Mouse (Mus musculus) skeletal muscle tissue, adult 2 months (tissue): ENCODE results near the gene Pafah1b1.

ENCODE experiments used
- DNase-seq: peaks from one replicate; pipeline ENCODE4 v3.0.0-alpha.2; 2012; ENCODE audit warnings: low read depth, low spot score

Pafah1b1 gene

GRCm38 (mm10) chr11:74724235-74724791 is at the start of gene Pafah1b1:
Pafah1b1 (minus strand) TSS chr11:74724670.
- peak; percentile 92 for DNase-seq

- no peak for DNase-seq
These were observed 47.9 kb upstream of the Pafah1b1 start for GRCm38 (mm10) chr11:74772386-74772785.

- DNase-seq = no peak
These were observed 47.2 kb upstream of the Pafah1b1 start for GRCm38 (mm10) chr11:74771650-74772049.

GRCm38 (mm10) chr11:74771234-74771633 is 46.8 kb upstream of the Pafah1b1 start:
- no peak for DNase-seq

- DNase-seq = peak; percentile 96
These were observed 46.2 kb upstream of the Pafah1b1 start, which contains the start of gene Mettl16 for GRCm38 (mm10) chr11:74770595-74771207. Mettl16 (plus strand) TSS chr11:74770830.

- DNase-seq = no peak
These were observed 45.6 kb upstream of the Pafah1b1 start for GRCm38 (mm10) chr11:74770037-74770436.

GRCm38 (mm10) chr11:74768045-74768444 is 43.6 kb upstream of the Pafah1b1 start:
- DNase-seq = no peak

GRCm38 (mm10) chr11:74767469-74767868 is 43.0 kb upstream of the Pafah1b1 start:
- no peak for DNase-seq

GRCm38 (mm10) chr11:74763960-74764625 is 39.6 kb upstream of the Pafah1b1 start:
- DNase-seq = no peak

- no peak for DNase-seq
These were observed 36.7 kb upstream of the Pafah1b1 start for GRCm38 (mm10) chr11:74761011-74761705.

GRCm38 (mm10) chr11:74756631-74757030 is 32.2 kb upstream of the Pafah1b1 start:
- no peak for DNase-seq

- DNase-seq = no peak
These were observed 27.0 kb upstream of the Pafah1b1 start for GRCm38 (mm10) chr11:74751352-74752066.

- no peak for DNase-seq
These were observed 26.3 kb upstream of the Pafah1b1 start for GRCm38 (mm10) chr11:74750662-74751351.

GRCm38 (mm10) chr11:74749241-74749640 is 24.8 kb upstream of the Pafah1b1 start:
- DNase-seq = no peak

GRCm38 (mm10) chr11:74748022-74748421 is 23.6 kb upstream of the Pafah1b1 start:
- no peak for DNase-seq

GRCm38 (mm10) chr11:74737861-74738260 is 13.4 kb upstream of the Pafah1b1 start:
- DNase-seq = no peak

GRCm38 (mm10) chr11:74734917-74735316 is 10.4 kb upstream of the Pafah1b1 start:
- no peak for DNase-seq

- no peak for DNase-seq
These were observed 711 bp upstream of the Pafah1b1 start for GRCm38 (mm10) chr11:74725181-74725580.

GRCm38 (mm10) chr11:74723357-74724234 is 874 bp downstream of the Pafah1b1 start:
- DNase-seq = peak; percentile 76

GRCm38 (mm10) chr11:74721971-74722370 is 2.5 kb downstream of the Pafah1b1 start:
- no peak for DNase-seq
